Mouse (Mus musculus): ENCODE data around the gene Cyct.

The Cyct gene

GRCm38 (mm10) chr2:76362111-76362510 lies 1.9 kb upstream of the Cyct start:
- TF ChIP-seq CTCF (conservative IDR thresholded peaks at IDR 0.05; ENCODE audit: low read length) (peak; percentile 72), POU5F1 (IDR thresholded peaks at IDR 0.05; ENCODE audit: borderline replicate concordance, low read length) (no peak), NANOG (IDR thresholded peaks at IDR 0.05; ENCODE audit: borderline replicate concordance, low read length) (no peak)
- no peaks in the 10 kb centered on the region for H3K27me3 ChIP-seq (ENCODE audit: insufficient read depth, low read length)

GRCm38 (mm10) chr2:76347839-76348238 lies 12.4 kb downstream of the Cyct start:
- H3K4me1 ChIP-seq (replicated peaks; ENCODE audit: low read depth, low read length) = 0 out of 2 replicates have a peak, but pooled peaks cover 2% of the 10 kb centered on the region
- H3K9me3 ChIP-seq (ENCODE audit: low read length) = peaks cover 11% of the 10 kb centered on the region; the same call in 1 of the 2 replicates
- TF ChIP-seq NANOG (IDR thresholded peaks at IDR 0.05; ENCODE audit: borderline replicate concordance, low read length) = no peak
- no peaks in the 10 kb centered on the region for H3K27me3 ChIP-seq (ENCODE audit: insufficient read depth, low read length)
- H3K36me3 ChIP-seq (ENCODE audit: insufficient read depth, low read length) = no peaks in the 10 kb centered on the region
- H3K4me3 ChIP-seq (replicated peaks; ENCODE audit: low read length) = no peak overlapping the region

More at GRCm38 (mm10) chr2:76362111-76362510, 1.9 kb upstream of the Cyct start:
- H3K36me3 ChIP-seq (ENCODE audit: insufficient read depth, low read length) = no peaks in the 10 kb centered on the region
- no peaks in the 10 kb centered on the region for H3K9me3 ChIP-seq (ENCODE audit: low read length)
- no peaks in the 10 kb centered on the region; the same call in 1 of the 2 replicates for H3K4me1 ChIP-seq (replicated peaks; ENCODE audit: low read depth, low read length)
- no peak overlapping the region for H3K4me3 ChIP-seq (replicated peaks; ENCODE audit: low read length)

GRCm38 (mm10) chr2:76342146-76342545 lies 18.1 kb downstream of the Cyct start:
- no peak for TF ChIP-seq NANOG (IDR thresholded peaks at IDR 0.05; ENCODE audit: borderline replicate concordance, low read length)
- TF ChIP-seq POU5F1 (IDR thresholded peaks at IDR 0.05; ENCODE audit: borderline replicate concordance, low read length) = no peak
- no peak for TF ChIP-seq CTCF (conservative IDR thresholded peaks at IDR 0.05; ENCODE audit: low read length)
- peaks cover 28% of the 10 kb centered on the region for H3K27me3 ChIP-seq (ENCODE audit: insufficient read depth, low read length)
- peaks cover 2% of the 10 kb centered on the region; the same call in 1 of the 2 replicates for H3K9me3 ChIP-seq (ENCODE audit: low read length)
- H3K4me3 ChIP-seq (replicated peaks; ENCODE audit: low read length) = no peak overlapping the region
- no peaks in the 10 kb centered on the region for H3K36me3 ChIP-seq (ENCODE audit: insufficient read depth, low read length)
- peaks cover 13% of the 10 kb centered on the region for H3K4me1 ChIP-seq (replicated peaks; ENCODE audit: low read depth, low read length)

GRCm38 (mm10) chr2:76338215-76339156 lies 21.8 kb downstream of the Cyct start, which contains the start of gene Pde11a:
Gene Pde11a, minus strand, starts transcription at chr2:76338774.
- TF ChIP-seq NANOG (IDR thresholded peaks at IDR 0.05; ENCODE audit: borderline replicate concordance, low read length) (no peak), POU5F1 (IDR thresholded peaks at IDR 0.05; ENCODE audit: borderline replicate concordance, low read length) (no peak), CTCF (conservative IDR thresholded peaks at IDR 0.05; ENCODE audit: low read length) (no peak)
- H3K4me1 ChIP-seq (replicated peaks; ENCODE audit: low read depth, low read length) = peaks cover 17% of the 10 kb centered on the region
- H3K36me3 ChIP-seq (ENCODE audit: insufficient read depth, low read length) = no peaks in the 10 kb centered on the region
- H3K27me3 ChIP-seq (ENCODE audit: insufficient read depth, low read length) = peaks cover 42% of the 10 kb centered on the region
- H3K4me3 ChIP-seq (replicated peaks; ENCODE audit: low read length) = peak within 1 kb of the TSS; percentile 82
- H3K9me3 ChIP-seq (ENCODE audit: low read length) = no peaks in the 10 kb centered on the region

- no peak overlapping the region for H3K4me3 ChIP-seq (replicated peaks; ENCODE audit: low read length)
- peaks cover 35% of the 10 kb centered on the region for H3K27me3 ChIP-seq (ENCODE audit: insufficient read depth, low read length)
- H3K36me3 ChIP-seq (ENCODE audit: insufficient read depth, low read length) = no peaks in the 10 kb centered on the region
- peaks cover 32% of the 10 kb centered on the region for H3K4me1 ChIP-seq (replicated peaks; ENCODE audit: low read depth, low read length)
- peak; percentile 26 for TF ChIP-seq CTCF (conservative IDR thresholded peaks at IDR 0.05; ENCODE audit: low read length)
- no peak for TF ChIP-seq NANOG (IDR thresholded peaks at IDR 0.05; ENCODE audit: borderline replicate concordance, low read length)
- TF ChIP-seq POU5F1 (IDR thresholded peaks at IDR 0.05; ENCODE audit: borderline replicate concordance, low read length) = no peak
- no peaks in the 10 kb centered on the region for H3K9me3 ChIP-seq (ENCODE audit: low read length)
Measured at GRCm38 (mm10) chr2:76334596-76334995, 25.7 kb downstream of the Cyct start.

- Histone ChIP-seq H3K27me3 (ENCODE audit: insufficient read depth, low read length) (peaks cover 14% of the 10 kb centered on the region), H3K36me3 (ENCODE audit: insufficient read depth, low read length) (no peaks in the 10 kb centered on the region), H3K4me3 (replicated peaks; ENCODE audit: low read length) (no peak overlapping the region), H3K4me1 (replicated peaks; ENCODE audit: low read depth, low read length) (peaks cover 19% of the 10 kb centered on the region), H3K9me3 (ENCODE audit: low read length) (no peaks in the 10 kb centered on the region)
- TF ChIP-seq POU5F1 (IDR thresholded peaks at IDR 0.05; ENCODE audit: borderline replicate concordance, low read length) (no peak), NANOG (IDR thresholded peaks at IDR 0.05; ENCODE audit: borderline replicate concordance, low read length) (no peak), CTCF (conservative IDR thresholded peaks at IDR 0.05; ENCODE audit: low read length) (no peak)
Measured at GRCm38 (mm10) chr2:76332161-76332805, 28.0 kb downstream of the Cyct start.

GRCm38 (mm10) chr2:76330081-76330480 lies 30.2 kb downstream of the Cyct start:
- Histone ChIP-seq H3K27me3 (ENCODE audit: insufficient read depth, low read length) (no peaks in the 10 kb centered on the region), H3K9me3 (ENCODE audit: low read length) (no peaks in the 10 kb centered on the region), H3K36me3 (ENCODE audit: insufficient read depth, low read length) (no peaks in the 10 kb centered on the region), H3K4me1 (replicated peaks; ENCODE audit: low read depth, low read length) (peaks cover 19% of the 10 kb centered on the region), H3K4me3 (replicated peaks; ENCODE audit: low read length) (no peak overlapping the region)
- TF ChIP-seq NANOG (IDR thresholded peaks at IDR 0.05; ENCODE audit: borderline replicate concordance, low read length) = no peak
- TF ChIP-seq POU5F1 (IDR thresholded peaks at IDR 0.05; ENCODE audit: borderline replicate concordance, low read length) = no peak
- no peak for TF ChIP-seq CTCF (conservative IDR thresholded peaks at IDR 0.05; ENCODE audit: low read length)

- H3K4me1 ChIP-seq (replicated peaks; ENCODE audit: low read depth, low read length) = no peaks in the 10 kb centered on the region
Measured at GRCm38 (mm10) chr2:76326161-76326560, 34.1 kb downstream of the Cyct start.

More at GRCm38 (mm10) chr2:76326161-76326560, 34.1 kb downstream of the Cyct start:
- H3K27me3 ChIP-seq (ENCODE audit: insufficient read depth, low read length) = no peaks in the 10 kb centered on the region
- no peak overlapping the region for H3K4me3 ChIP-seq (replicated peaks; ENCODE audit: low read length)
- no peaks in the 10 kb centered on the region for H3K9me3 ChIP-seq (ENCODE audit: low read length)
- no peak for TF ChIP-seq CTCF (conservative IDR thresholded peaks at IDR 0.05; ENCODE audit: low read length)
- TF ChIP-seq NANOG (IDR thresholded peaks at IDR 0.05; ENCODE audit: borderline replicate concordance, low read length) = no peak
- no peak for TF ChIP-seq POU5F1 (IDR thresholded peaks at IDR 0.05; ENCODE audit: borderline replicate concordance, low read length)
- H3K36me3 ChIP-seq (ENCODE audit: insufficient read depth, low read length) = no peaks in the 10 kb centered on the region
